Mouse (Mus musculus) heart, adult 2 months (tissue): ENCODE measurements around the gene D630045J12Rik. TPM values are rescaled to one million over a fixed set of nuclear protein-coding genes. Genes with fewer than 3 reads are reported as not detected.

Source experiments
- DNase-seq, 2 experiments: peaks; one replicate each; pipeline ENCODE4 v3.0.0; 2021
- H3K27ac ChIP-seq: fragments of 200-600 bp; 2 replicates; pipeline ENCODE4 v1.8.1; 2022
- H3K27me3 ChIP-seq: fragments of 200-500 bp; 2 replicates; pipeline ENCODE4 v1.6.1; 2012; ENCODE audit warnings: mild to moderate bottlenecking, low read length, inconsistent platforms, mixed read lengths; ENCODE audit not compliant: control insufficient read depth, insufficient read depth
- H3K36me3 ChIP-seq: fragments of 200-500 bp; 2 replicates; pipeline ENCODE4 v1.6.1; 2012; ENCODE audit warnings: low read length, inconsistent platforms; ENCODE audit not compliant: control insufficient read depth, insufficient read depth
- H3K4me1 ChIP-seq: fragments of 200-500 bp; 2 replicates; pipeline ENCODE4 v1.6.1; 2011; ENCODE audit warnings: low read length; ENCODE audit not compliant: control insufficient read depth, insufficient read depth
- H3K4me3 ChIP-seq: fragments of 200-600 bp; 2 replicates; pipeline ENCODE4 v1.8.1; 2022
- H3K79me2 ChIP-seq: fragments of 200-500 bp; replicated peaks from 2 replicates; pipeline ENCODE4 v1.6.1; 2012; ENCODE audit warnings: mild to moderate bottlenecking, inconsistent platforms, low read length, moderate library complexity, mixed read lengths; ENCODE audit not compliant: control insufficient read depth, insufficient read depth
- H3K9ac ChIP-seq: fragments of 200-500 bp; 2 replicates; pipeline ENCODE4 v1.6.1; 2012; ENCODE audit warnings: low read depth, mild to moderate bottlenecking, control low read depth, inconsistent platforms, low read length, mixed read lengths
- CTCF ChIP-seq: fragments of 200-600 bp; IDR thresholded peaks from 2 replicates; pipeline ENCODE4 v1.8.1; 2022; ENCODE audit warnings: antibody characterized with exemption, mild to moderate bottlenecking, moderate library complexity
- EP300 ChIP-seq: fragments of 200-500 bp; IDR thresholded peaks from 2 replicates; pipeline ENCODE4 v1.6.1; 2011; ENCODE audit warnings: low read depth, low read length, control low read depth; ENCODE audit not compliant: insufficient read depth
- POLR2A ChIP-seq: fragments of 200-500 bp; IDR thresholded peaks from 2 replicates; pipeline ENCODE4 v1.6.1; 2011; ENCODE audit warnings: mild to moderate bottlenecking, low read depth, low read length, control low read depth; ENCODE audit not compliant: insufficient read depth
- WGBS: fragments of 180-500 bp; shearing (Covaris S2); methylation state at CpG from one replicate; pipeline ENCODE4 v1.1.7; 2018; 5-methylcytosine and 5-hydroxymethylcytosine counted together
- intact Hi-C: fragments of 180-260 bp; cut with DNase I; formaldehyde crosslinking; loops from one replicate; pipeline ENCODE4 v1.15.1; 2025
- polyA plus RNA-seq: library from polyadenylated mRNA; depleted of rRNA; stranded (reverse); fragments of >200 nt; gene quantifications from 2 replicates; pipeline ENCODE4 v1.2.3, GENCODE M21; 2012
- total RNA-seq, 2 experiments: library from RNA; stranded (reverse); gene quantifications; 2 replicates each; pipeline ENCODE4 v1.2.3; 2021

D630045J12Rik gene
- total and polyA plus RNA-seq, 3 experiments = 0.78 to 1.5 (median 1.1) TPM

DNA sequence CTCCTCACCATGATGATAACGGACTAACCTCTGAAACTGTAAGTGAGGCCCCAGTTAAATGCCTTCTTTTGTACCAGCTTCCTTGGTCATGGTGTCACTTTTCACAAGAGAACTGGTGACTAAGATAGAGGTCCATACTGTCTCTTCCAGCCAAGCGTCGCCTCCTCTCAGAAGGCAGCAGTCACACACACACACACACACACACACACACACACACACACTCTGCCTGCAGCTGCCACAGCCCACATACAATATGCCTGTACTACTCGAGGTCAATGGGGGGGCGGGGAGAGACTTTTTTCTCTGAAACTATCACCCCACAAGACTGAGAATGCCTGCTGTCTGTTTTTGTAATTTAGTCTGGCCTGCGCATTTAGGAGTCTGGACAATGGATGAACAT, 89.1 kb downstream of the D630045J12Rik start:
- WGBS = 84% methylated on average over 6 of the region's 6 CpGs
- no peak for DNase-seq
- Histone ChIP-seq H3K9ac (no peak overlapping the region), H3K79me2 (no peaks in the 10 kb centered on the region), H3K36me3 (no peaks in the 10 kb centered on the region), H3K4me1 (peaks cover 1% of the 10 kb centered on the region), H3K27me3 (no peaks in the 10 kb centered on the region), H3K27ac (no peak overlapping the region), H3K4me3 (no peak overlapping the region)
- no peak for TF ChIP-seq CTCF
- TF ChIP-seq EP300 = no peak
- TF ChIP-seq POLR2A = no peak
- intact Hi-C loops = no loop called here

DNA sequence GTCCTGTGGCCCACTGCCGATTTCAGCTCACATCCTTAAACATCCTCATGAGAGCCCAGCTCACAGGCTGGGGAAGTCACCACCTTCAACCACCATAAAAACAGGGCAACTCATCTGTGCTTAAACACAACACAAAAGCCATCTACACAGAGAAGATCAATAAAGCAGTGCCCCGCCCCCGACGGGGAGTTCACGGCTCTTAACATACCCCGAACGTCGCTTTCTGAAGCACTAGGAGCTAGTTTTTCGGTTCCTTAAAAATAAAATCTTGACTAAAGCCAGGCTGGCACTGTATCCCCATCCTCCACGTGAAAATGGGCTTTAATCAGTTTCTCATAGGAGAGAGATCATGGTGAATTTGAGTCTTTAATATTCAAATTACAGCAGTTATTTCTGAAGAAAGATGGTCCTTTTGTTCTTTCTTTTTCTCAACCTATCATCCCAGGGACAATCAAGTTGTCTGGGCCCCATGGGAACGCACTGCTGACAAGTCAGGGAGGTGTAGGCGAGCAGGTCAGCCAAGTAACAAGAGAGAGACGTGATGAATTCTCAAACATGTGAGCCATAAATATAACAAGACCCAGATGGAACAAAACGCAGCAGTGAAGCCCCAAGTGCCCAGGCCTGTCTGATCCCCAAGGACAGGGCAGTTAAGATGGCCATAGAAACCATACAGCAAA, 90.8 kb downstream of the D630045J12Rik start:
- Histone ChIP-seq H3K9ac (no peak overlapping the region), H3K4me3 (no peak overlapping the region), H3K4me1 (peaks cover 1% of the 10 kb centered on the region), H3K79me2 (no peaks in the 10 kb centered on the region), H3K36me3 (no peaks in the 10 kb centered on the region), H3K27me3 (no peaks in the 10 kb centered on the region), H3K27ac (no peak overlapping the region; the same call in 1 of the 2 replicates)
- DNase-seq = no peak
- 77% methylated on average over 14 of the region's 14 CpGs for whole genome bisulfite sequencing
- TF ChIP-seq CTCF (no peak), EP300 (no peak), POLR2A (no peak)
- intact Hi-C loops = no loop called here

- Histone ChIP-seq H3K4me1 (peaks cover 1% of the 10 kb centered on the region), H3K36me3 (no peaks in the 10 kb centered on the region), H3K9ac (no peak overlapping the region), H3K27me3 (no peaks in the 10 kb centered on the region), H3K79me2 (no peaks in the 10 kb centered on the region), H3K4me3 (no peak overlapping the region), H3K27ac (no peak overlapping the region)
- 24% methylated on average over 2 of the region's 2 CpGs for WGBS
- TF ChIP-seq POLR2A = no peak
- TF ChIP-seq CTCF = no peak
- TF ChIP-seq EP300 = no peak
- DNase-seq = no peak
- intact Hi-C loops = loop anchor here (1.0 to 2.0 kb wide), 2 partner anchors 94 to 166 kb away; partner anchors contain the start of gene D630045J12Rik
Observed at GRCm38 (mm10) chr6:38160556-38160955, 93.3 kb downstream of the D630045J12Rik start.

DNA sequence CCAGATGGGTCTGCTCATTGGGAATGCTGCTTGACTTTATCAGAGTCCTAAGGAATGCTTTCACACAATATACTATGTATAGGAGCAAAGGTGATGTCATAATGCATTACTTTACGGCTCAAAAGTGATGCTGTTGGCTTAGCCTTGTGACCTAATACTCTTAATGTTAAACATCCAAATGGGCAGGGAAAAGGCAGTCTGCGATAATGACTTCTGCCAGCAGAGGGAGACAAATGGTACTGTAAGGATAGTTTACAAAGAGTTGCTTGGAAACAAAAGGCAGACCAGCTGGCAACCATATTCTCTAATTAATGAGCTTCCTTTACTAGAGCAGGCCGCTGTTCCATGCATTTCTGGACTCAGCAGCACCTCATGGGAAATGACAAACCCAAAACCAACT, 93.7 kb downstream of the D630045J12Rik start:
- peak; percentile 71 to 81 for DNase-seq
- Histone ChIP-seq H3K36me3 (no peaks in the 10 kb centered on the region), H3K27ac (no peak overlapping the region), H3K4me3 (no peak overlapping the region), H3K9ac (no peak overlapping the region), H3K4me1 (peaks cover 1% of the 10 kb centered on the region), H3K79me2 (no peaks in the 10 kb centered on the region), H3K27me3 (no peaks in the 10 kb centered on the region)
- WGBS = 6% methylated on average over 3 of the region's 3 CpGs
- intact Hi-C loops = loop anchor here (1.0 to 2.0 kb wide), 2 partner anchors 95 to 166 kb away; partner anchors contain the start of gene D630045J12Rik
- TF ChIP-seq CTCF (peak; percentile 97; the same call in 1 of the 2 replicates), POLR2A (no peak), EP300 (0 out of 2 replicates have a peak, but pooled peaks have one; percentile 26)

DNA sequence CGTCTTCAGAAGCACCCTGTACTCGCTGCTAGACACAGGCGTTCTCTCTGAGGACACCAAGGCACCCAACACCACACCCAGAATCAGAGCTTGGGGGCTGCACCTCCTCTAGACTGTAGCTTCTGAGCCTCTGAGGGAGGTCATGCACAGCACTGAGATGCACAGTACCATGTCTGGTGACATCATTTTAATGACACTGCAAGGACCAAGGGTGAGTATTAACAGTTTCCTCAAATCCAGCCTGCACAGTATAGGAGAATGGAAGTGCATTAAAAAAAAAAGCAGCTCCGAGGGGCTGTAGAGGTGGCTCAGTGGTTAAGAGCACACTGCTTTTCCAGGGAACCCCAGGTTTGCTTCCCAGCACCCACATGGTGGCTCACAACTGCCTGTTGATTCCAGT, 94.2 kb downstream of the D630045J12Rik start:
- TF ChIP-seq POLR2A (no peak), EP300 (no peak), CTCF (no peak)
- 89% methylated on average over 4 of the region's 4 CpGs for WGBS
- H3K36me3 ChIP-seq = no peaks in the 10 kb centered on the region
- H3K27me3 ChIP-seq = no peaks in the 10 kb centered on the region
- no peaks in the 10 kb centered on the region for H3K79me2 ChIP-seq
- peaks cover 1% of the 10 kb centered on the region for H3K4me1 ChIP-seq
- intact Hi-C loops = loop anchor here (5.0 kb wide), 1 partner anchor 152 kb away; no protein-coding TSS in a partner anchor
- DNase-seq = no peak
- H3K9ac ChIP-seq = no peak overlapping the region
- H3K4me3 ChIP-seq = no peak overlapping the region
- no peak overlapping the region for H3K27ac ChIP-seq

DNA sequence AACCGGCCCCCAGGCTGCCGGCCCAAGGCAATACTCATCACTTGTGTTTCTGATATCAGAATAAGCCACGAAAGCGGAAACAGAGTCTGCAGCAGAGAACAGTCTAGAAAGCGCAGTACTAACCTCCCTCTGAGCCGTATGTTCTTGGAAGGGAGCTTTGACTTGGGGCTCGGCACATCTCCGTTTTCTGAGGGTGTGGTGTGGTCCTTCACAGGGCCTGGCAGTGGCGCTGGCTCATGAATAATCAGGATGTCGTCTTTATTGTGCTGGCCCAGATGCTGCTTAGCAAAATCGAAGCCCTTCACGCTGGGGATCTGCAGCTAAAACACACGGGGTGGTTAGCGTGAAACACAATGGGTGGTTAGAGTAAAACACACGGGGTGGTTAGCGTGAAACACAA, 95.9 kb downstream of the D630045J12Rik start:
- peaks cover 1% of the 10 kb centered on the region for H3K4me1 ChIP-seq
- intact Hi-C loops = loop anchor here (5.0 kb wide), 1 partner anchor 151 kb away; no protein-coding TSS in a partner anchor
- DNase-seq = no peak
- no peaks in the 10 kb centered on the region for H3K27me3 ChIP-seq
- no peak overlapping the region for H3K27ac ChIP-seq
- no peaks in the 10 kb centered on the region for H3K79me2 ChIP-seq
- WGBS = 79% methylated on average over 16 of the region's 16 CpGs
- TF ChIP-seq CTCF (no peak), EP300 (no peak), POLR2A (no peak)
- H3K36me3 ChIP-seq = no peaks in the 10 kb centered on the region
- no peak overlapping the region for H3K4me3 ChIP-seq
- no peak overlapping the region for H3K9ac ChIP-seq
